Mouse (Mus musculus) liver, embryonic 14.5 days (tissue): ENCODE results near the gene 4931409K22Rik.

Experiments used
- CTCF ChIP-seq: IDR thresholded peaks from 2 replicates; pipeline ENCODE4 v1.5.1; 2016; ENCODE audit warnings: antibody characterized with exemption, low read depth, control low read depth
- EP300 ChIP-seq: IDR thresholded peaks from 2 replicates; pipeline ENCODE4 v1.6.1; 2016; ENCODE audit warnings: antibody characterized with exemption, low read depth

GRCm38 (mm10) chr5:24593928-24594327, 37.3 kb upstream of the 4931409K22Rik start:
- TF ChIP-seq CTCF (no peak), EP300 (no peak)
